Mouse (Mus musculus) heart, adult 2 months (tissue): ENCODE measurements around the gene Pard3. TPM values are rescaled to one million over a fixed set of nuclear protein-coding genes. Genes with fewer than 3 reads are reported as not detected.
A peak's percentile ranks its signal among the peaks of the same experiment; 100 is the strongest.

ENCODE experiments used
- DNase-seq, 2 experiments: peaks; one replicate each; pipeline ENCODE4 v3.0.0; 2021
- H3K27ac ChIP-seq: fragments of 200-600 bp; 2 replicates; pipeline ENCODE4 v1.8.1; 2022
- H3K27me3 ChIP-seq: fragments of 200-500 bp; 2 replicates; pipeline ENCODE4 v1.6.1; 2012; ENCODE audit warnings: mild to moderate bottlenecking, low read length, inconsistent platforms, mixed read lengths; ENCODE audit not compliant: control insufficient read depth, insufficient read depth
- H3K36me3 ChIP-seq: fragments of 200-500 bp; 2 replicates; pipeline ENCODE4 v1.6.1; 2012; ENCODE audit warnings: low read length, inconsistent platforms; ENCODE audit not compliant: control insufficient read depth, insufficient read depth
- H3K4me1 ChIP-seq: fragments of 200-500 bp; 2 replicates; pipeline ENCODE4 v1.6.1; 2011; ENCODE audit warnings: low read length; ENCODE audit not compliant: control insufficient read depth, insufficient read depth
- H3K4me3 ChIP-seq: fragments of 200-600 bp; 2 replicates; pipeline ENCODE4 v1.8.1; 2022
- H3K79me2 ChIP-seq: fragments of 200-500 bp; replicated peaks from 2 replicates; pipeline ENCODE4 v1.6.1; 2012; ENCODE audit warnings: mild to moderate bottlenecking, inconsistent platforms, low read length, moderate library complexity, mixed read lengths; ENCODE audit not compliant: control insufficient read depth, insufficient read depth
- H3K9ac ChIP-seq: fragments of 200-500 bp; 2 replicates; pipeline ENCODE4 v1.6.1; 2012; ENCODE audit warnings: low read depth, mild to moderate bottlenecking, control low read depth, inconsistent platforms, low read length, mixed read lengths
- CTCF ChIP-seq: fragments of 200-600 bp; IDR thresholded peaks from 2 replicates; pipeline ENCODE4 v1.8.1; 2022; ENCODE audit warnings: antibody characterized with exemption, mild to moderate bottlenecking, moderate library complexity
- EP300 ChIP-seq: fragments of 200-500 bp; IDR thresholded peaks from 2 replicates; pipeline ENCODE4 v1.6.1; 2011; ENCODE audit warnings: low read depth, low read length, control low read depth; ENCODE audit not compliant: insufficient read depth
- POLR2A ChIP-seq: fragments of 200-500 bp; IDR thresholded peaks from 2 replicates; pipeline ENCODE4 v1.6.1; 2011; ENCODE audit warnings: mild to moderate bottlenecking, low read depth, low read length, control low read depth; ENCODE audit not compliant: insufficient read depth
- WGBS: fragments of 180-500 bp; shearing (Covaris S2); methylation state at CpG from one replicate; pipeline ENCODE4 v1.1.7; 2018; 5-methylcytosine and 5-hydroxymethylcytosine counted together
- intact Hi-C: fragments of 180-260 bp; cut with DNase I; formaldehyde crosslinking; loops from one replicate; pipeline ENCODE4 v1.15.1; 2025
- polyA plus RNA-seq: library from polyadenylated mRNA; depleted of rRNA; stranded (reverse); fragments of >200 nt; gene quantifications from 2 replicates; pipeline ENCODE4 v1.2.3, GENCODE M21; 2012
- total RNA-seq, 2 experiments: library from RNA; stranded (reverse); gene quantifications; 2 replicates each; pipeline ENCODE4 v1.2.3; 2021

Pard3 gene
- total and polyA plus RNA-seq, 3 experiments, result 23.7 to 32.9 (median 30.1) TPM

DNA sequence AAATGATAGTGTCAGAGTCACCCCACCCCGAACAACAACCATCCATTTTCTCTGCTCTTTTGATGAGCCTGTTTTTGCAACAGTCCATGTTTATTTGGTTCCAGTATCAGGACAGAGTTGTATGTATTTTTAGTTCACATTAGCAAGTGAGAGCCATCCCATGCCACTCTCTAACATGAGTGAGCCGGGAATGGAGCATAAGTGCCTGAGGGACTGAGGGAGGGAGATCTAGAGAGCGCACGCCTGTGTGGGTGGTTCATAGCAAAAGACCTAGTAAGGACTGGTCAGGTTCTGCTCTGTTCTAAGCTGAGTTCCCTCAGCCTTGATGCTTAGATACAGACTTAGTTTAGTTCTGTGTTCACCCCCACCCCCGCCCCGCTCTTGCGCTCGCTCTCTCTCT lies 521.9 kb downstream of the Pard3 start:
- TF ChIP-seq CTCF, result no peak
- no peak for TF ChIP-seq EP300
- no peak for TF ChIP-seq POLR2A
- Histone ChIP-seq H3K9ac (no peak overlapping the region), H3K79me2 (no peaks in the 10 kb centered on the region), H3K4me3 (no peak overlapping the region), H3K27me3 (no peaks in the 10 kb centered on the region), H3K36me3 (no peaks in the 10 kb centered on the region), H3K27ac (no peak overlapping the region), H3K4me1 (no peaks in the 10 kb centered on the region)
- no peak for DNase-seq
- intact Hi-C loops, result loop anchor here (5.0 kb wide), 5 partner anchors 143 to 967 kb away; no protein-coding TSS in a partner anchor
- 82% methylated on average over 8 of the region's 8 CpGs for WGBS

- Histone ChIP-seq H3K36me3 (no peaks in the 10 kb centered on the region), H3K9ac (no peak overlapping the region), H3K27ac (no peak overlapping the region), H3K79me2 (no peaks in the 10 kb centered on the region), H3K4me1 (no peaks in the 10 kb centered on the region), H3K27me3 (no peaks in the 10 kb centered on the region), H3K4me3 (no peak overlapping the region)
- intact Hi-C loops, result loop anchor here (5.0 kb wide), 5 partner anchors 144 to 966 kb away; no protein-coding TSS in a partner anchor
- 64% methylated on average over 5 of the region's 5 CpGs for WGBS
- DNase-seq, result no peak
- no peak for TF ChIP-seq EP300
- TF ChIP-seq POLR2A, result no peak
- TF ChIP-seq CTCF, result no peak
These were observed 523.0 kb downstream of the Pard3 start for GRCm38 (mm10) chr8:127586681-127587080.

DNA sequence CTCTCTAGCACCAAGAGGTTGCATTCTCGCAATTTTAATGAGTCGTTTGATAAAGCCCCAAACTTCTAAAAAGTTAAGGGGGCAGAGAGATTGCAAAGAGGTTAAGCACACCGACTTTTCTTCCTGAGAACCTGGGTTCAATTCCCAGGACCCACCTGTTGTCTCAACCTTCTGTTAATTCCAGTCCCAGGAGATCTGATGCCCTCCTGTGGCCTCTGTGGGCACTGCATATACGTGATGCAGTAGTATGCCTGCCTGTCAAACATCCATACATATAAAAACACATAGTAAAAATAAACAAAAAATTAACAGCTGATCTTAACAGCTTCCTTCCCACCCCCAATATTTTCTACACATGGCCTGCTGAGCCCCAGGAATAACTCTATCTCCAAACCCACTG lies 524.6 kb downstream of the Pard3 start:
- Histone ChIP-seq H3K4me3 (no peak overlapping the region), H3K9ac (no peak overlapping the region), H3K27ac (no peak overlapping the region), H3K36me3 (no peaks in the 10 kb centered on the region), H3K79me2 (no peaks in the 10 kb centered on the region), H3K4me1 (no peaks in the 10 kb centered on the region; the same call in 1 of the 2 replicates), H3K27me3 (no peaks in the 10 kb centered on the region)
- peak; percentile 18 to 57 for DNase-seq
- TF ChIP-seq EP300 (no peak), POLR2A (no peak), CTCF (peak; percentile 69)
- intact Hi-C loops, result loop anchor here (2.0 to 5.0 kb wide), 6 partner anchors 146 to 964 kb away; partner anchors contain the start of gene Nrp1
- 94% methylated on average over 4 of the region's 4 CpGs for WGBS

DNA sequence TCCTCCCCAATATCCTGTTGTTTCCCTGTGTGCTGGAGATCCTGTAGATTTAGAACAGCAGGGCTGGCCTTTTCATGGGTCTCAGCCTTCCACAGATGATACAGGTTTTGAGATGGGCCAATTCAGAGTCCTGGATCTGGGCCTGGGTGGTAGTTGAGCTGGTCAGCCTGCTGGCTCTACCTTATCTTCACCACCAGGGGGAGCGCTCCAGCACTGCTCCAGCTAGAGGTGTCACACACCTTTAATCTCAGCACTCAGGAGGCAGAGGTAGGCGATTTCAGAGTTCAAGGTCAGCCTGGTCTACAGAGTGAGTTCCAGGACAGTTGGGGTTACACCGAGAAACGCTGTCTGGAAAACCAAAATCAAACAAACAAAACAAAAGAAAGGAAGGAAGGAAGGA lies 525.6 kb downstream of the Pard3 start:
- Histone ChIP-seq H3K36me3 (no peaks in the 10 kb centered on the region), H3K27me3 (no peaks in the 10 kb centered on the region), H3K9ac (no peak overlapping the region), H3K79me2 (no peaks in the 10 kb centered on the region), H3K4me3 (no peak overlapping the region), H3K4me1 (no peaks in the 10 kb centered on the region; the same call in 1 of the 2 replicates), H3K27ac (no peak overlapping the region)
- WGBS, result 48% methylated on average over 4 of the region's 4 CpGs
- peak; percentile 54 to 64 for DNase-seq
- TF ChIP-seq EP300 (no peak), POLR2A (no peak), CTCF (peak; percentile 89)
- intact Hi-C loops, result loop anchor here (2.0 to 5.0 kb wide), 6 partner anchors 147 to 963 kb away; partner anchors contain the start of gene Nrp1

GRCm38 (mm10) chr8:127590674-127591186 lies 527.0 kb downstream of the Pard3 start:
- DNase-seq, result no peak
- H3K79me2 ChIP-seq, result no peaks in the 10 kb centered on the region
- TF ChIP-seq POLR2A, result no peak
- no peak for TF ChIP-seq EP300
- TF ChIP-seq CTCF, result no peak
- no peaks in the 10 kb centered on the region for H3K36me3 ChIP-seq
- intact Hi-C loops, result no loop called here
- H3K27ac ChIP-seq, result no peak overlapping the region
- H3K4me3 ChIP-seq, result no peak overlapping the region
- H3K4me1 ChIP-seq, result no peaks in the 10 kb centered on the region; the same call in 1 of the 2 replicates
- no peak overlapping the region for H3K9ac ChIP-seq
- WGBS, result 97% methylated on average over 5 of the region's 5 CpGs
- no peaks in the 10 kb centered on the region for H3K27me3 ChIP-seq
